Mouse (Mus musculus): Measurements from ENCODE around the gene Elfn1.

GRCm38 (mm10) chr5:139889370-139889769, 18.4 kb upstream of the Elfn1 start:
- TF ChIP-seq CTCF (IDR thresholded peaks at IDR 0.05; ENCODE audit: borderline replicate concordance, extremely low read depth, insufficient read depth, insufficient read length) = no peak
- TF ChIP-seq POLR2A (IDR thresholded peaks at IDR 0.05; ENCODE audit: borderline replicate concordance, extremely low read depth, insufficient read depth, insufficient read length, poor library complexity, severe bottlenecking) = no peak
